Mouse (Mus musculus) kidney, adult 11 months (tissue): ENCODE data around the gene Cyp4f40.
"Not testable (repeated sequence)": the region's sequence is repeated elsewhere in the genome, so short reads cannot be mapped to it uniquely, and the experiment has no call there.

Experiments
- DNase-seq: peaks from one replicate; pipeline ENCODE4 v3.0.0; 2022

Cyp4f40 gene

DNA sequence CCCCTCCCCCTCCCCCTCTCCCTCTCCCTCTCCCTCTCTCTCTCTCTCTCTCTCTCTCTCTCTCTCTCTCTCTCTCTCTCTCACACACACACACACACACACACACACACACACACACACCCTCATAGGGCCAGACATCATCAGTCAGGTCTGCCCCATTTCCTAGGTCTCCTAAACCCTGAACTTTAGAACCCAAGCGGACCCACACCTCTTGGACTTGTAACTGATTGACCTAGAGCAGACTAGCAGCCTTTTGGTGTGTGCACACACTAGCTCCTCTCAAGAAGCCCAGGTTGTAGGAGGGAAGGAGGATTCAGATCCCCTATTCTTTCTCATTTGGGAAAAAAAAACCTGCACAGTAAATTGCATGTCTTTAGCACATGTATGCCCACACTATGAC, 63.5 kb downstream of the Cyp4f40 start:
- DNase-seq = peak; percentile 48

DNA sequence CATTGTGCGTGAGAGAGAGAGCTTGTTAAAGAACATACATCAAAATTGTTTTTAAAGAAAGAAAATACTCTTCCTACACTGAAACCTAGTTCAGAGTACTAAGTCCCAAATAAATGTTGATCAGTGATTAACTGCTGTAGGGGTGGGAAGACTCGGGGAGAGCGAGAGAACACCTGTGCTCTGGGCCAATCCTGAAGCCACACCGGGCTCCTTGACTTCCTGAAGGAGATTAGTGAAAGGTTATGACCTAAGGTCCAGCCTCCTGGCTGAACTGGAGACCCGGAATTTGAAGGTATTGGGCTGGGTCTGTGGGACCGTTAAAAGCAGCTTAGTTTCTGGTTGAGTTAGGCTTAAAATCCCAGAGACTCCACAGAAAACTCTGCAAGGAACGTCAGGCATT, 64.1 kb downstream of the Cyp4f40 start:
- DNase-seq = peak; percentile 44

DNA sequence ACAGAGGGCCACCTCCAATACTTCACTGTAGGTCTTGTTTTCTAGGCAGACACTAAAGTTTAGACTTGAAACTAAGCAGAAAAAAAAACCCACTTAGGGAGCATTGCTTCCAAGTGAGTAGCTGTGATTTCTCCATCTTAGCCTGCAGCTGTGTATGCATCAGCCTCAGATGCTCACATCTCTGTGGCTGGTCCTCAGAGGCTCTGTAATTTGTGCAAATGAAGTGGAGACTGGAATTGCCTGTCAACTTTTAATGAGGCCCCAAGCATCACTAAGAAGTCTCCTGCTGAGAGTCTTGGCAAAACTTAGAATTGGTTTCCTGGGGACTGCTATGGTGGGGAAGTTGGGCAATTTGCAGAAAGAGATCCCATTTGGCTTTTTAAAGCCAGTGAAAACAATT, 67.7 kb downstream of the Cyp4f40 start:
- not testable (repeated sequence) for DNase-seq
